Mouse (Mus musculus): ENCODE data around the gene Adprhl2. TPM values are rescaled to one million over a fixed set of nuclear protein-coding genes. Genes with fewer than 3 reads are reported as not detected.

The Adprhl2 gene
- total RNA-seq, 4 experiments from 2014 or later, result 26.9 to 32.0 (median 31.2) TPM

GRCm38 (mm10) chr4:126269292-126269691 is 52.2 kb downstream of the Adprhl2 start:
- DNase-seq (ENCODE audit: low spot score in 2 of 2), result no peak

Other genes with a start within 250 kb of the Adprhl2 start
- 10 to 100 TPM; 14.5 to 18.7 (median 15.5) TPM for gene Lsm10, start 225.1 kb downstream of the Adprhl2 start, total RNA-seq (2022)
- 10 to 100 TPM; 28.8 to 37.6 (median 33.8) TPM for gene Stk40, start 217.7 kb downstream of the Adprhl2 start, total RNA-seq (2022)
- 1 to 10 TPM; 2.4 to 5.6 (median 3.1) TPM for gene Eva1b, start 174.0 kb downstream of the Adprhl2 start, total RNA-seq (2022)
- gene Sh3d21, start 158.2 kb downstream of the Adprhl2 start, total RNA-seq (2022), result 1 to 10 TPM in 1 of 4 experiments, under 1 TPM in 3; 0.63 to 1.4 (median 0.85) TPM
- 100 to 1,000 TPM; 127 to 151 (median 148) TPM for gene Thrap3, start 118.9 kb downstream of the Adprhl2 start, total RNA-seq (2022)
- gene Map7d1, start 65.4 kb downstream of the Adprhl2 start, total RNA-seq (2022), result 100 to 1,000 TPM; 224 to 273 (median 253) TPM
- 10 to 100 TPM; 86.2 to 93.4 (median 89.3) TPM for gene Trappc3, start 59.4 kb downstream of the Adprhl2 start, total RNA-seq (2022)
- gene Col8a2, start 34.9 kb downstream of the Adprhl2 start, total RNA-seq (2022), result 1 to 10 TPM; 1.9 to 4.0 (median 2.5) TPM
- gene Tekt2, start 4.0 kb upstream of the Adprhl2 start, total RNA-seq (2022), result 1 to 10 TPM in 2 of 4 experiments, under 1 TPM in 2; 0.86 to 1.6 (median 1.3) TPM
- 10 to 100 TPM; 28.9 to 38.8 (median 32.1) TPM for gene Ago3, start 107.9 kb upstream of the Adprhl2 start, total RNA-seq (2022)
- gene Ago1, start 146.9 kb upstream of the Adprhl2 start, total RNA-seq (2022), result 10 to 100 TPM; 48.5 to 57.9 (median 50.4) TPM
- gene Ago4, start 211.8 kb upstream of the Adprhl2 start, total RNA-seq (2022), result 1 to 10 TPM; 7.1 to 8.8 (median 7.7) TPM
- gene Clspn, start 235.2 kb upstream of the Adprhl2 start, total RNA-seq (2022), result 1 to 10 TPM; 2.3 to 3.3 (median 3.0) TPM